Mouse (Mus musculus) CH12.LX (cell line): ENCODE data around the gene Dnajc7. TPM values are rescaled to one million over a fixed set of nuclear protein-coding genes. Genes with fewer than 3 reads are reported as not detected.

Experiments used
- DNase-seq: peaks from one replicate; pipeline ENCODE4 v3.0.0-alpha.2; 2013; ENCODE audit errors: extremely low read depth
- H3K27ac ChIP-seq: 2 replicates; pipeline ENCODE4 v1.5.1; 2012; ENCODE audit warnings: low read depth, mild to moderate bottlenecking, control low read depth, moderate library complexity; ENCODE audit not compliant: insufficient read depth
- H3K27me3 ChIP-seq: replicated peaks from 2 replicates; pipeline ENCODE3; 2012; ENCODE audit warnings: inconsistent platforms
- H3K36me3 ChIP-seq, 2 experiments: replicated peaks in 1 of 2; 2 replicates each; pipeline versions ENCODE3 to v1.6.1; 2012; ENCODE audit warnings: inconsistent platforms in 1 of 2, low read length in 1 of 2, mild to moderate bottlenecking in 1 of 2, mixed read lengths in 1 of 2, moderate library complexity in 1 of 2; ENCODE audit not compliant: control insufficient read depth in 1 of 2, insufficient read depth in 1 of 2
- H3K4me1 ChIP-seq, 2 experiments: 2 replicates each; pipeline ENCODE4 v1.6.1; 2012; ENCODE audit warnings: inconsistent platforms in 1 of 2, moderate library complexity in 1 of 2; ENCODE audit not compliant: insufficient read depth in 2 of 2, control insufficient read depth in 1 of 2
- H3K4me2 ChIP-seq: 2 replicates; pipeline ENCODE4 v1.6.1; 2012; ENCODE audit warnings: low read depth, mild to moderate bottlenecking, control low read depth; ENCODE audit not compliant: poor library complexity, insufficient read depth, severe bottlenecking
- H3K4me3 ChIP-seq, 3 experiments: fragments of 150-350 bp in 1 of 3; sonication (generic) in 1 of 3; replicated peaks in 1 of 3; 2 replicates each; pipeline versions ENCODE3 to v1.5.1; 2011 to 2012; ENCODE audit warnings: low read depth in 2 of 3, low read length in 2 of 3, mild to moderate bottlenecking in 2 of 3, moderate library complexity in 2 of 3, control low read depth in 1 of 3, improper control_type of control experiment in 1 of 3, inconsistent platforms in 1 of 3, mixed read lengths in 1 of 3; ENCODE audit not compliant: poor library complexity in 1 of 3
- H3K79me2 ChIP-seq: replicated peaks from 2 replicates; pipeline ENCODE4 v1.6.1; 2012; ENCODE audit warnings: mild to moderate bottlenecking, moderate library complexity; ENCODE audit not compliant: control insufficient read depth, poor library complexity, insufficient read depth, severe bottlenecking; ENCODE audit errors: extremely low read depth
- H3K9ac ChIP-seq: 2 replicates; pipeline ENCODE4 v1.6.1; 2012; ENCODE audit warnings: low read depth, mild to moderate bottlenecking, control low read depth, moderate library complexity; ENCODE audit not compliant: insufficient read depth
- H3K9me3 ChIP-seq: replicated peaks from 2 replicates; pipeline ENCODE3; 2012; ENCODE audit warnings: low read length, inconsistent platforms, mixed read lengths
- CHD1 ChIP-seq: IDR thresholded peaks from 2 replicates; pipeline ENCODE4 v1.6.1; 2012; ENCODE audit warnings: low read depth, low read length, improper control_type of control experiment, inconsistent platforms
- CHD2 ChIP-seq: IDR thresholded peaks from 2 replicates; pipeline ENCODE4 v1.6.1; 2011; ENCODE audit warnings: low read length, improper control_type of control experiment
- CTCF ChIP-seq, 2 experiments: IDR thresholded peaks in 1 of 2; conservative IDR thresholded peaks in 1 of 2; 2 replicates each; pipeline ENCODE4 v1.5.1; 2011 to 2012; ENCODE audit warnings: low read depth in 2 of 2, low read length in 2 of 2, improper control_type of control experiment in 1 of 2, inconsistent platforms in 1 of 2, mild to moderate bottlenecking in 1 of 2, moderate library complexity in 1 of 2
- E2F4 ChIP-seq: IDR thresholded peaks from 2 replicates; pipeline ENCODE4 v1.6.1; 2011; ENCODE audit warnings: low read depth, low read length, improper control_type of control experiment; ENCODE audit not compliant: insufficient replicate concordance
- ELF1 ChIP-seq: IDR thresholded peaks from 2 replicates; pipeline ENCODE4 v1.6.1; 2014; ENCODE audit warnings: low read depth, mild to moderate bottlenecking, inconsistent platforms, low read length, improper control_type of control experiment
- EP300 ChIP-seq: IDR thresholded peaks from 2 replicates; pipeline ENCODE4 v1.6.1; 2011; ENCODE audit warnings: low read length, improper control_type of control experiment
- ETS1 ChIP-seq: conservative IDR thresholded peaks from 2 replicates; pipeline ENCODE4 v1.6.1; 2012; ENCODE audit warnings: low read depth, mild to moderate bottlenecking, inconsistent platforms, low read length, improper control_type of control experiment, moderate library complexity
- GABPA ChIP-seq: IDR thresholded peaks from 2 replicates; pipeline ENCODE4 v1.6.1; 2012; ENCODE audit warnings: low read depth, low read length, improper control_type of control experiment, inconsistent platforms; ENCODE audit not compliant: insufficient replicate concordance
- HCFC1 ChIP-seq: IDR thresholded peaks from 2 replicates; pipeline ENCODE4 v1.6.1; 2012; ENCODE audit warnings: low read depth, mild to moderate bottlenecking, inconsistent platforms, low read length, improper control_type of control experiment
- IRF4 ChIP-seq: IDR thresholded peaks from 2 replicates; pipeline ENCODE4 v1.6.1; 2014; ENCODE audit warnings: low read depth, mild to moderate bottlenecking, inconsistent platforms, low read length, improper control_type of control experiment
- JUN ChIP-seq: IDR thresholded peaks from 2 replicates; pipeline ENCODE4 v1.6.1; 2011; ENCODE audit warnings: low read depth, mild to moderate bottlenecking, low read length, improper control_type of control experiment, moderate library complexity; ENCODE audit not compliant: insufficient read depth
- JUND ChIP-seq: conservative IDR thresholded peaks from 2 replicates; pipeline ENCODE4 v1.6.1; 2011; ENCODE audit warnings: low read depth, low read length, improper control_type of control experiment
- KAT2A ChIP-seq: IDR thresholded peaks from 2 replicates; pipeline ENCODE4 v1.6.1; 2012; ENCODE audit warnings: low read length, improper control_type of control experiment, inconsistent platforms; ENCODE audit not compliant: insufficient replicate concordance
- MAX ChIP-seq: IDR thresholded peaks from 2 replicates; pipeline ENCODE4 v1.6.1; 2011; ENCODE audit warnings: low read length, improper control_type of control experiment
- MAZ ChIP-seq: IDR thresholded peaks from 2 replicates; pipeline ENCODE4 v1.6.1; 2012; ENCODE audit warnings: low read depth, mild to moderate bottlenecking, inconsistent platforms, low read length, improper control_type of control experiment, moderate library complexity
- MEF2A ChIP-seq: IDR thresholded peaks from 2 replicates; pipeline ENCODE4 v1.6.1; 2014; ENCODE audit warnings: low read depth, mild to moderate bottlenecking, inconsistent platforms, low read length, improper control_type of control experiment, borderline replicate concordance
- MXI1 ChIP-seq: IDR thresholded peaks from 2 replicates; pipeline ENCODE4 v1.6.1; 2011; ENCODE audit warnings: mild to moderate bottlenecking, low read depth, low read length, improper control_type of control experiment
- MYC ChIP-seq: IDR thresholded peaks from 2 replicates; pipeline ENCODE4 v1.6.1; 2011; ENCODE audit warnings: low read depth, mild to moderate bottlenecking, improper control_type of control experiment, low read length
- NELFE ChIP-seq: IDR thresholded peaks from 2 replicates; pipeline ENCODE4 v1.6.1; 2011; ENCODE audit warnings: low read depth, low read length, improper control_type of control experiment
- NRF1 ChIP-seq: IDR thresholded peaks from 2 replicates; pipeline ENCODE4 v1.6.1; 2014; ENCODE audit warnings: low read depth, mild to moderate bottlenecking, inconsistent platforms, low read length, improper control_type of control experiment, moderate library complexity
- PAX5 ChIP-seq: IDR thresholded peaks from 2 replicates; pipeline ENCODE4 v1.6.1; 2012; ENCODE audit warnings: low read length, inconsistent platforms, mixed read lengths
- POLR2A ChIP-seq: IDR thresholded peaks from 2 replicates; pipeline ENCODE4 v1.6.1; 2011; ENCODE audit warnings: low read depth, mild to moderate bottlenecking, improper control_type of control experiment, low read length
- POLR2AphosphoS2 ChIP-seq: IDR thresholded peaks from 2 replicates; pipeline ENCODE4 v1.6.1; 2011; ENCODE audit warnings: low read depth, low read length, improper control_type of control experiment
- RAD21 ChIP-seq: IDR thresholded peaks from 2 replicates; pipeline ENCODE4 v1.6.1; 2011; ENCODE audit warnings: low read depth, mild to moderate bottlenecking, low read length, improper control_type of control experiment, moderate library complexity
- RCOR1 ChIP-seq: conservative IDR thresholded peaks from 2 replicates; pipeline ENCODE4 v1.6.1; 2012; ENCODE audit warnings: low read depth, mild to moderate bottlenecking, inconsistent platforms, low read length, improper control_type of control experiment
- SIN3A ChIP-seq: IDR thresholded peaks from 2 replicates; pipeline ENCODE4 v1.6.1; 2012; ENCODE audit warnings: low read length, improper control_type of control experiment, inconsistent platforms
- SMC3 ChIP-seq: IDR thresholded peaks from 2 replicates; pipeline ENCODE4 v1.6.1; 2011; ENCODE audit warnings: low read depth, low read length, improper control_type of control experiment
- TBP ChIP-seq: conservative IDR thresholded peaks from 2 replicates; pipeline ENCODE4 v1.6.1; 2011; ENCODE audit warnings: low read depth, low read length, improper control_type of control experiment
- TCF12 ChIP-seq: IDR thresholded peaks from 2 replicates; pipeline ENCODE4 v1.6.1; 2014; ENCODE audit warnings: low read depth, mild to moderate bottlenecking, inconsistent platforms, low read length, improper control_type of control experiment
- UBTF ChIP-seq: IDR thresholded peaks from 2 replicates; pipeline ENCODE4 v1.6.1; 2012; ENCODE audit warnings: low read depth, mild to moderate bottlenecking, inconsistent platforms, low read length, improper control_type of control experiment, moderate library complexity
- USF1 ChIP-seq: IDR thresholded peaks from 2 replicates; pipeline ENCODE4 v1.6.1; 2014; ENCODE audit warnings: low read depth, mild to moderate bottlenecking, inconsistent platforms, low read length, improper control_type of control experiment
- ZC3H11A ChIP-seq: IDR thresholded peaks from 2 replicates; pipeline ENCODE4 v1.6.1; 2012; ENCODE audit warnings: low read depth, mild to moderate bottlenecking, inconsistent platforms, low read length, improper control_type of control experiment
- ZKSCAN1 ChIP-seq: IDR thresholded peaks from 2 replicates; pipeline ENCODE4 v1.6.1; 2012; ENCODE audit warnings: low read depth, inconsistent platforms, low read length, improper control_type of control experiment, borderline replicate concordance
- ZMIZ1 ChIP-seq: IDR thresholded peaks from 2 replicates; pipeline ENCODE4 v1.6.1; 2012; ENCODE audit warnings: low read depth, mild to moderate bottlenecking, inconsistent platforms, low read length, improper control_type of control experiment
- ZNF384 ChIP-seq: IDR thresholded peaks from 2 replicates; pipeline ENCODE4 v1.6.1; 2012; ENCODE audit warnings: low read depth, low read length, improper control_type of control experiment, inconsistent platforms
- dilution Hi-C: fragments of 300-500 bp; cut with MboI; formaldehyde crosslinking; loops from 2 replicates; pipeline ENCODE4 v1.14.3; 2020; ENCODE audit warnings: low sequenced_read_pairs; ENCODE audit not compliant: extremely low pct_unique_long_range_greater_than_20kb, extremely low pct_ligation_motif_present
- in situ Hi-C: fragments of 300-500 bp; cut with MboI; formaldehyde crosslinking; loops from 3 replicates; pipeline ENCODE4 v1.14.3; 2019; ENCODE audit warnings: low sequenced_read_pairs, low pct_ligation_motif_present, low pct_unique_long_range_greater_than_20kb, mixed read lengths
- polyA plus RNA-seq: library from polyadenylated mRNA; unstranded; fragments of >175 nt; gene quantifications from 2 replicates; pipeline ENCODE4 v1.2.1, GENCODE M21; 2012; ENCODE audit warnings: low read depth; ENCODE audit not compliant: insufficient read length
- total RNA-seq, 2 experiments: library from RNA; depleted of rRNA; stranded (reverse); fragments of 300-350 nt in 1 of 2; fragments of >200 nt in 1 of 2; gene quantifications; 2 replicates each; pipeline ENCODE4 v1.2.3; 2012 to 2014

Gene Dnajc7
- total and polyA plus RNA-seq, 3 experiments: 123 to 455 (median 249) TPM

DNA sequence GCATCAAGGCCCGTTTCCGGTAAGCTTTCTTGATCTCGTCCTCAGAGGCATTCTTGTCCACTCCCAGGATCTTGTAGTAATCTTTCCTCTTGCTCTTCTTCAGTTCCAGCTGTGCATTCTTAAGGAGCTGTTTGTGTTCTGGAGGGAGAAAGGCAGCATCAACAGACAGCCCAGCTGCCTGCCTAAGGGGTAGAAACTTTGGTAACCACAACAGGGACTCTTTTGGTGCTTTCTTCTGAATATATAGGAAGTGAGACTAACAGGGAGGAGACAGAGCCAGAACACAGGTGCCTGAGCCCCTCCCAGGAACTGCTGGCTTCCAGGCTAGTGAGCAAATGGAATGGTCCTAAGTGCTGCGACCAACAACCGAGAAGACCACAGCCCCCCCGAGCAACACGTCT, 35.4 kb downstream of the Dnajc7 start (continued):
- peak; percentile 46 for TF ChIP-seq POLR2A
- TF ChIP-seq RAD21: no peak
- TF ChIP-seq ZNF384: no peak
- no peak for TF ChIP-seq POLR2AphosphoS2
- no peak for TF ChIP-seq ZMIZ1
- no peak for TF ChIP-seq JUN
- TF ChIP-seq RCOR1: peak; percentile 82; the same call in 1 of the 2 replicates
- TF ChIP-seq GABPA: no peak
- TF ChIP-seq CTCF (conservative IDR thresholded peaks at IDR 0.05 in 1 of 2, IDR thresholded peaks at IDR 0.05 in 1 of 2; ENCODE audit: low read depth in 2 of 2, low read length in 2 of 2): no peak
- peak; percentile 86; the same call in 1 of the 2 replicates for TF ChIP-seq MEF2A
- TF ChIP-seq NELFE: no peak

DNA sequence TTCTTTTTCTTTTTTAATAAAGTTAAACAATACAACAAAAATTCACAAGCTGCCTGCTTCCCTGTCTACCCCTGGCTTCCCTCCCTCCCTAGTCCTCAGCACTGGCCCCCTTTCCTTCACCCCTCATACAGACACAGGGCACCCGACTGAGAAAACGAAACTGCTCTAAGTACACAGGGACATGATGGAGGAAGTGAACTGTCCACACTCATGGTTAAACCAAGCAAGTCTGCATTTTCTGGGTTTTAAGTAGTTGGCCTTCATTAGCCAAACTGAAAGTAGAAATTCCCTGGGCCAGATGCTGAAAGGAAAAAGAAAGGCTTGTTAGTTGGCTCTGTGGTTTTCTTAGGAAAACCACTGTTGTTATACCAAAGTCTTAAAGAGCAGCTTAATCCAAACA, 37.1 kb downstream of the Dnajc7 start:
- H3K27ac ChIP-seq: peak overlapping the region; percentile 83
- H3K27me3 ChIP-seq: no peaks in the 10 kb centered on the region
- peak overlapping the region; percentile 67 for H3K4me2 ChIP-seq
- H3K9me3 ChIP-seq: no peaks in the 10 kb centered on the region
- peaks cover 86 to 97% of the 10 kb centered on the region in 2 experiments for H3K36me3 ChIP-seq
- H3K9ac ChIP-seq: peak overlapping the region; percentile 11
- no peak for DNase-seq
- dilution Hi-C loops: no loop called here
- peaks cover 30% of the 10 kb centered on the region for H3K79me2 ChIP-seq
- H3K4me1 ChIP-seq: peaks cover 62 to 99% of the 10 kb centered on the region in 2 experiments
- in situ Hi-C loops: no loop called here
- peak overlapping the region in 1 of 3 experiments; percentile 14 for H3K4me3 ChIP-seq
- peak; percentile 75; the same call in 1 of the 2 replicates for TF ChIP-seq EP300
- no peak for TF ChIP-seq JUN
- peak; percentile 66; the same call in 1 of the 2 replicates for TF ChIP-seq SIN3A
- TF ChIP-seq NRF1: no peak
- no peak for TF ChIP-seq RAD21
- TF ChIP-seq USF1: no peak
- TF ChIP-seq MEF2A: 0 out of 2 replicates have a peak, but pooled peaks have one; percentile 35
- peak; percentile 75 for TF ChIP-seq ETS1
- TF ChIP-seq IRF4: peak; percentile 84; the same call in 1 of the 2 replicates
- no peak for TF ChIP-seq TBP
- TF ChIP-seq PAX5: no peak
- TF ChIP-seq CTCF (conservative IDR thresholded peaks at IDR 0.05 in 1 of 2, IDR thresholded peaks at IDR 0.05 in 1 of 2; ENCODE audit: low read depth in 2 of 2, low read length in 2 of 2): no peak
- TF ChIP-seq SMC3: no peak
- no peak for TF ChIP-seq JUND
- TF ChIP-seq TCF12: peak; percentile 53; the same call in 1 of the 2 replicates
- peak; percentile 23; the same call in 1 of the 2 replicates for TF ChIP-seq ELF1
- 0 out of 2 replicates have a peak, but pooled peaks have one; percentile 18 for TF ChIP-seq UBTF
- no peak for TF ChIP-seq POLR2A
- TF ChIP-seq MYC: no peak
- no peak; the same call in 1 of the 2 replicates for TF ChIP-seq HCFC1
- no peak for TF ChIP-seq GABPA
- no peak for TF ChIP-seq ZMIZ1
- 0 out of 2 replicates have a peak, but pooled peaks have one; percentile 20 for TF ChIP-seq ZNF384
- TF ChIP-seq MAZ: 0 out of 2 replicates have a peak, but pooled peaks have one; percentile 30
- TF ChIP-seq CHD2: 0 out of 2 replicates have a peak, but pooled peaks have one; percentile 47
- TF ChIP-seq RCOR1: no peak
- no peak for TF ChIP-seq E2F4
- no peak for TF ChIP-seq ZC3H11A
- TF ChIP-seq ZKSCAN1: no peak
- no peak for TF ChIP-seq CHD1
- TF ChIP-seq MXI1: no peak; the same call in 1 of the 2 replicates
- no peak for TF ChIP-seq POLR2AphosphoS2
- TF ChIP-seq KAT2A: no peak
- no peak for TF ChIP-seq MAX
